Mouse (Mus musculus) gastrocnemius, postnatal 10 days (tissue): Measurements from ENCODE around the gene Chmp4b. TPM values are rescaled to one million over a fixed set of nuclear protein-coding genes. Genes with fewer than 3 reads are reported as not detected.

Experiments used
- DNase-seq: peaks from one replicate; pipeline ENCODE4 v3.0.0; 2021; ENCODE audit warnings: mixed read lengths
- long read RNA-seq, 2 experiments: library from polyadenylated mRNA; stranded (forward); transcript quantifications; one replicate each; pipeline ENCODE4 v2.0.0; 2021
- total RNA-seq, 2 experiments: library from RNA; stranded (reverse); gene quantifications; 2 replicates each; pipeline ENCODE4 v1.2.3; 2021

Gene Chmp4b
- total RNA-seq: 100 to 1,000 TPM; 104 to 110 TPM
- long read RNA-seq, experiment 1, partial matches to known transcripts: 0 of 4 reads
- long read RNA-seq, experiment 1, other reads (novel, unspliced or antisense): 4 of 4 reads
- long read RNA-seq, experiment 2, partial matches to known transcripts: 0 of 2 reads
- long read RNA-seq, experiment 2, other reads (novel, unspliced or antisense): 2 of 2 reads

DNA sequence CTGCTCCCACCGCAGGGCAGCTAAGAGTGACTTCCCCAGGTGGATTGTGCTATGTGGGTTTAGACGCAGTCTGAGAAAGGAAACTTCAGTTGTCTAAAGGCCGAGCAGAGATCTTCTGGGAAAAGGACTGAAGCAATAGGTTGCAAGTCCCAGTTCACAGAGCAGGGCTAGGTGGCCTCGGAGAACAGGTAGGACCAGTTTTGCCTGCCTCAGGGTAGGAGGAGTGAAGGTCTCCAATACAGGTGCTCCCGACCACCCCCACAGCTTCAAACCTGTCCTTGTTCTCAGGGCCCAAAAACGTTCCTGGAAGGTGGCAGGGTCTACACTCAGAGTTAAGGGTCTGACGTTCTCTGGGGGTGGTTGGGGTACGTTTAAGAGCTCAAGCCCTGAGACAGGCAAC, at the start of gene Chmp4b:
Chmp4b (plus strand) TSS at position 343 of the 400 bp plus-strand sequence.
- no peak for DNase-seq

DNA sequence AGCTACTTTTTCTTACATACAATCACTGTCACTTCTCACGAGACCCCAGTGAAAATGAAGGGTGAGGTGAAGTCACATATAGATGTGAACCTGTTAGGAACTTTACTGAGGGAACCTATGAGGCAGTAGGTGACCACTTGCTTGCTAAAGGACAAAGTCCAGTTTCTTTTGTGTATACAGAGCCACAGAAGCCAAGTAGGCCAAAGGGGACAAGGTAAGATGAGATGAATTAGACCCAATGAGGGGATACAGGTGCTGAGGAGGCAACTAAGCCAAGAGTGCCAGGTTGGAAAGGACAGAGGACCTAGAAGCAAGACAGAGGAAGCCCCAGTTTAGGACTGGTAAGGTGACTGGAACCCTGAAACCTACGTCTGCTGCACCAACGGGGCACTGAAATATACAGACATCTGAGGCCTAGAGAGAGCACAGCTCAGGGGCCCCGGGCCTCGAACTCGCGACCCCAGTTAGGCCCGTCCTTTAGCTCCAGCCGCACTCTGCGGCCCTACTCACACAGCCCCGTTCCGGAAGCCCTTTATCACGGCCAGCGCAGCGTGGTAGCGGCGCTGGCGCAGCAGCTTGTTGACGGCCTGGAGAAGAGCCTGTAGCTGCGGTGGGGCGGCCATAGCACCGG, 48.4 kb upstream of the Chmp4b start:
- DNase-seq: no peak

DNA sequence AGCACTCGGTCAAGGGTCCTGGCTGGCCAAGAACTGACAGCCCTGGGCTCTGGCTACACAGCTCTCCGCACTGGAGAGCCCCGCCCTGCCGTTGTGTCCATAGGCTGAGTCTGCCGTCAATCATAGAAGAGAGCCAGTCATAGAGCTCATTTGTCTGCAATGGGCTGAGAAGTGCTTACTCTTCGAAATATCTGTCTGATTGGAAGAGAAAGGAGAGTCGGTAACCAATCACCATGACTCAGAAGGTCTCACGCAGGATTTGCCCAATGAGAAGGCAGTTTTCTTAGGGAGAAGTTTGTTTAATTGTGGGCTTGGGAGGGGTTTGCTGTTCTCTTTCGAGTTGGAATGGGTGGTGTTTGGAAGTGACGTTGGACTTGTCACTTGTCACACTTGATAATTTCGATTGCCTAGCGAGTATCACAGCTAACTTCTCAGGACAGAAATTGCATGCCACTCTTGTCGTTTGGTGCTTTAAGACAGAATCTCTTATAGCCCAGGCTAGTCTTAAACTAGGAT, 47.8 kb upstream of the Chmp4b start, which contains the start of gene Pxmp4:
Pxmp4 (minus strand) TSS at position 71 of the 516 bp plus-strand sequence.
- peak; percentile 97 for DNase-seq

DNA sequence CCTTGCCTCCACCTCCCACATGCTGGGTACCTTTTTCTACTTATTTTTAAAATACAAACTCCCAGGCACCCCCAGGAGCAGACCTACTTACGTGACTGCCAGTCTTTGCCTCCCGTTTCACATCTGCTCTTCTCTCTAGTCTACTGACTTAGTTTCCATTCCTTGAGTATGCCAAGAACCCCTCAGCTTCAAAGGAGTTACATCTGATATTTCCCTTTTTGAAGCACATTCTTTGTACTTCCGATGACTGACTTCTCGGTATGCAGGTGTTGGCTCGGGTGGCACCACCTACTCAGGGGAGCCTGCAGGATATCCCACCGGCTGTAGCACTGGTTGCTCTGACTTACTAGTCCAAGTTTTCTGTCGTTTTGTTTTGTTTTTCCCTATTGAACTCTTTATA, 47.3 kb upstream of the Chmp4b start:
- DNase-seq: no peak

DNA sequence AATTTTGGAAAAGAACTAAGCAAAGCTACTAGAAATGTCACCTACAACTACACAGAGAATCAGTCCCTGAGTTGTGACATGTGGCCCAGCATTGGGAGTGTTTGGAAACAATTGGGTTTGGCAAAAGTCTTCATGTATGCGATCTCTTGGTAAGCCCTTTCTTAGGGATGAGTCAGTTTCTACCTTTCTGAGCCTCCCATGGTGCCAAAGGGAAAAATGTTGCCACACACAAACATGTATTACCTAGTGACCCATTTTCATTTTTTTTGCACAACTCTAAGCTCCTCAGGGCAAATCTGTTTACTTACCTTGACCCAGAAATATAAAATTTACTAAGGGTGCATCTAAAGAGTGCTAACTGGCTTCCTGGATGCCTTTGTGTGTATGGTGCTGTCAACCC, 44.5 kb upstream of the Chmp4b start:
- DNase-seq: no peak

DNA sequence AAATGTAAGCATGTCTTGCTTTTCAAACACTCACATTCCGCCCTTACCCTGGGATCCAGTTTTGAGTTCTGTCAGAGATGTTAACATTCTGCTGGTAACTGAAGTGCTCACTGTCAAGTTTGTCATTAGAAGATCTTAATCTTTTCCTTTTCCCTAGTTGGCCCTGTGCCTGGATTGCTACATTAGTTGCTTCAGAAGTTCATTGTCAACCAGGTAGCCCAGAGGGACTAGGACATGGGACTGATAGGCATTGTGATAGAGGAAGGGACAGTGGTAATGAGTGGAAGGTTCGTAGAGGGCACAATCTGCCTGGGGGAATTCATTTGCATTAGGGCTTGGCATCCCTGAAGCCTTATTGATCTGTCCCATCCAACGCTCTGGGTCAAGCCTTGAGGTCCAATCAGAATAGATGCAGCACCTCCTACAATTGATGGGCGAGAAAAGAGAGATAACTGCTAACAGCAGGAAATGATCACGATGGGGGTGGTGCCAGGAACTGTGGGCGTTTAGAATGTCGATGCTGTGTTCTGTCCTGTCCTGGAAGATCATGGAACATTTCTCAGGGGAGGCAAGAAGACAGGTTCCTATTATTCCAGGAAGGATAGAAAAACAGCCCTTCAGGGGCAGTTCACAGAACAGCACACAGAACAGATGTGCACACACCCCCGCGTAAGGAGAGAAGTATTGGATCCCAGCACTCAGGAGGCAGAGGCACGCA, 42.3 kb upstream of the Chmp4b start:
- DNase-seq: no peak

DNA sequence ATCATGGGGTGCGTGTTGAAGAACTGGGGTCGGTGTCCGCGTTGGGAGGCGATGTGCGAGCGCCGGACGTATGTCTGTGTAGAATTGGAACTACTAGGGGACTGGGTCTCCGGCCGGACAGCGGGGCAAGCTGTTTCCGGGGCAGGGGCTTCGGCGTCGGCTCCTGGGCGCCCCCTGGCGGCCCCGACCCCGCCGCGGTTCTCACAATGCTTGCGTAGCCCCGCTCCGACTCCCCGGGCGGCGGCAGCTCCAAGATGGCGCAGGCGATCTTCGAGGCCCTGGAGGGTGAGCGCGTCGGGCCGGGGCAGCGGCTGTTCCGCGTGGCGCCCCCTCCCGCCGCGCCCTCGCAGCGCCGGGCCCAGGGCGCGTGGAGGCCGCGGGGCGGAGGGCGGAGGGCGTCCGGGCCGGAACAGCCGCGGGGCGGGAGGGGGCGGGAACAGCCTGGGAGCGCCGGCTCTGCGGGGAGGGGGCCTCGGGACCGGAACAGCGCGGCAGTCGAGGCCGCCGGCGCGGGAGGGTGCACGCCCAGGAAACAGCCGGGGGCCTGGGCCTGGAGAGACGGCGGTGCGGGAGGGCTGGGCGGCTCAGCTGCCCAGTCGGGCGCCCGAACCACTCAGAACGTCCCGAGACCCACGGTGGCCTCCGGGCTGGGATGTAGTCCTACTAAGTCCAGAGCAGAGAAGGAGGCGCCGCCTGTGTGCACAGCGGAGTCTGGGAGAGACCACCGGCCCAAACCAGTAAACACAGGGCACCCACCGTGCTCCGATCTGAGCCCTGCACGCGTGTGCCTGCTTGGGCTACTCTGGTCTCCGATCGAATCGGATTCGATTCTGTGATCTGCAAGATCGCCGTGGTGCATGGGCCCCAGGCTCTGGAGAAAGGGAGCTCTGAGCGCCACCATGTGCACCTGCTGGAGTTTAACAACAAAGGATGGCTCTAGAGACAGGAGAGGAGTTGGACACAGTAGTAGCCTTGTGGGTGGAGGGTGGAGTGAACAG, 38.1 kb upstream of the Chmp4b start, which contains the start of the genes Zfp341 and 4930519P11Rik:
Zfp341 (plus strand) TSS at position 180 of the 998 bp plus-strand sequence.
4930519P11Rik (minus strand) TSS at position 320 of the 998 bp plus-strand sequence.
- DNase-seq: peak; percentile 89

DNA sequence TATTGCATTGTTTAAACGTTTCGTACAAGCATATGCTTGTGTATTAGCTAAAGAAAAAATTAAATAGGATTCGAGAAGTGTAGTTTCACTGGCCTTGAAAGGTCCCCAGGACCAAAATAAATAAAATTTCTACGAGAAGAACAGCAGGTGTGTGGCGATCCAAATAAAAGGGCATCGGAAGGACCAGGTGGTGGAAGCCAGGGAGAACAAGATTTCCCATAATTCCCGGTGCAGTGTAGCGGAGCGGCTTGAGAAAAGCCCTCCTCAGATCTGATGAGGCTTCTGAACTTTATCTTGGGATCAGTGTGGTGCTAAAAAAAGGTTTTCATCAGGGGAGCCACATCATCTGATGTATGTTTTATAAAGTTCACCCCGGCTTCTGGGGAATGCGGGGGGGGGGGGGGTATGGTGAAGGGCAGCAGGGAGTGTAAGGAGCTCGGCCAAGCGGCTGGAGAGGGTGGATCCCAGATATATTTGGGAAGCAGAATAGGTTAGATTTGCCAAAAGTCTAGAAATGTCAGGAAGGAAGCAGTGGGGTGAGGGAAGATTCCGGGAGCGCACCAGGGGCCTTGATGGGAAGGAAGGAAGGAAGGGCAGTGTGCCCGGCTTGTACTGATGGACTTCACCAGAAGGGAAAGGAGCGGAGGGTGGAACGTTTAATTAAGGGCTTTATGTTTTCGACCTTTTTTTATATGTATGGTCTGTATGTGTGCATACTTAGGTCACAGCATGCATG, 36.5 kb upstream of the Chmp4b start:
- DNase-seq: no peak

DNA sequence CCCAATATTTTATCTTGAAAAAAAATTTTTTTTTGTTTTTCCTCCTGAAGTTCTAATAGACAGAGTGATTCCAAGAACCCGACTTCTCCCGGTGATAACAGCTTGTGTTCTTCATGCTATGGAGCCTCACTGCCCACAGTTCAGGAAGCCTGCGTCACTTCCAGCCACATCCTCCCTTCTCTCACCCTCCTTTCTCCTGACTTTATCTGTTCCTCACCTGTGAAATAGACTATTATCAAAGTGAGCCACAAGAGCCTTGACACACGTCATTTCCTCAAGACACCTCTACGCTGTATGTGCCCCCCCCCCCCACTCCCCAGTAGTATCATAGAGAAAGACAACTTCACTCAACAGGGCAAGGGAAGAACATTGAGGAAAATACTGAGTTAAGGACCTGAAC, 35.8 kb upstream of the Chmp4b start:
- no peak for DNase-seq

DNA sequence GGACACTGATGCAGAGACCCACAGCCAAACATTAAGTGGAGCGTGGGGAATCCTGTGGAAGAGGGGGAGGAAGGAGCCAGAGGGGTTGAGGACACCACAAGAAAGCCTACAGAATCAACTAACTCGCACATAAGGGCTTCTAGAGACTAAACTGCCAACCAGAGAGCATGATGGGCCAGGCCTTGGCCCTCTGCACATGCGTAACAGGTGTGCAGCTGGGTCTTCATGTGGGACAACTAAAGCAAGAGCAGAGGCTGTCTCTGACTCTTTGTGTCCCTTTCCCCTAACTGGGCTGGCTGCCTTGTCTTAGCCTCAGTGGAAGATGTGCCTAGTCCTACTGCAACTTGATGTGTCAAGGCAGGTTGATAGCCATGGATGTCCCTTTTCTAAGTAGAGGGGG, 34.4 kb upstream of the Chmp4b start:
- no peak for DNase-seq

DNA sequence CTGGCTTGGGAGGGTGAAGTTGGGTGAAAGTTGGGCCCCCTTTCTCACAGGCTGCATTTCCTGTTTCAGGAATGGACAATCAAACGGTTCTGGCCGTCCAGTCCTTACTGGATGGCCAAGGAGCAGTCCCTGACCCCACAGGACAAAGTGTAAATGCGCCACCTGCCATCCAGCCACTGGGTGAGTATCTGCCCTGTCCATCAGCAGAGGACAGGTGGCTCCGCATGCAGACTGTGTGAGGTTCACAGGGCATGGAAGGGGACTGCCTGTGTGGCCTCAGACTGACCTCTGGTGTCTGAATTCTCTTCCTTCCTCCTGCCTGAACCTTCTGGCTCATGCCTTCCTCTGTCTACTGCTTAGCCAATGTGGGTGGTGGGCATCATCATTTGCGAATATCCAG, 29.8 kb upstream of the Chmp4b start:
- no peak for DNase-seq

DNA sequence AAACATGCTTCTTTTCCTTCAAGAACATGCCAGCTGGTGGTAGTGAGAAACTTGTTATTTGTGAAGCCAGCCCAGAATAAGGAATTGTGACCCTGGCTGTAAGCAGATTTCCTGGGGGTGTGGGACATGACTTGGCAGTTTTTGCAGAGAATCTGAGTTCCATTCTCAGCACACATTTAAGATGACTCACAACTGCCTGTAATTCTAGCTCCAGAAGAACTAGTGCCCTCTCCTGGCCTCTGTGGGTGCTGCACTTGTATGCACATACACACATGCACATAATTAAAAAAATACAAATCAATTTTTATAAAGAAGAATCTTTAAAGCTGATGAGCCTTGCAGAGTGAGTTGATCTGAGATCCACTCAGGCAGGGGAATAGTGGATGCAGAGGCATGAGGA, 27.4 kb upstream of the Chmp4b start:
- DNase-seq: no peak

DNA sequence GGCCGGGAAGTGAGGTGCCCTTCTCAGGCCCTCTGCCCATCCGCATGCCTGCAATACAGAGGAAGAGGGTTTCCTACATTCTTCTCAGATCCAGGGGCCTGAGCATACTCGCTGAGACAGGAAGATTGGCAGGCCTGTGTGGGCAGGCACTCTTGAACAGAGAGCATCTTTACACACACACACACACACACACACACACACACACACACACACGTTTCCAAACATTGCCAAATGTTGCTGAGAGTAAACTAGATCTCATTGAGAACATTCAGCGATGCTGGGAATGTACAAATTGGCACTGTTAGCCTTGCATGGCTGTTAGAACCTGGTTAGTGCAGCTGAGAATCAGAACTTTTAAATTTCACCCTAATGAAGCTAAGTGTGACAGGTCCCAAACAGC, 21.0 kb upstream of the Chmp4b start:
- no peak for DNase-seq

DNA sequence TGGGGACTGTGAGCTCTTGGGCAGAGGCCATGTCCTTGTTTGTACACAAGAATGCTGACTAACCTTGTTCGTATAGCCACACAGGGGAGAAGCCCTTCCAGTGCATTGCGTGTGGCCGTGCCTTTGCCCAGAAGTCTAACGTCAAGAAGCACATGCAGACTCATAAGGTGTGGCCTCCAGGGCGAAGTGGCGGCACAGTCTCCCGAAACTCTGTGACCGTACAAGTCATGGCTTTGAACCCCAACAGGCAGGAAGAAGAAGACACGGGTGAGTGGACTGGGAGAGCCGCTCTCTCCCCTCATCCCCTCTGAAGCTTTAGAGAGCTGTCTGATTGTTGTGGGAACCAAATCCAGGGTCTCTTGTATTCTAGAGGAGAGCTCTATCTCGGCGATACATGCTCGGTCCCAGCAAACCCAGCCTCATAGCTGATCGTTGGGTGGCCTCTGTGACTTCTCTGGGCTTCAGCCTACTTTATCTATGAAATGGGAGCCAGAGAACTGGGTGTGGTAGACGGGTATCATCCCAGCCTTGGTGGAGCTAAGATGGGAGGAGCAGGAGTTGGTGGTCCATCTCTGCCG, 19.2 kb upstream of the Chmp4b start:
- no peak for DNase-seq

DNA sequence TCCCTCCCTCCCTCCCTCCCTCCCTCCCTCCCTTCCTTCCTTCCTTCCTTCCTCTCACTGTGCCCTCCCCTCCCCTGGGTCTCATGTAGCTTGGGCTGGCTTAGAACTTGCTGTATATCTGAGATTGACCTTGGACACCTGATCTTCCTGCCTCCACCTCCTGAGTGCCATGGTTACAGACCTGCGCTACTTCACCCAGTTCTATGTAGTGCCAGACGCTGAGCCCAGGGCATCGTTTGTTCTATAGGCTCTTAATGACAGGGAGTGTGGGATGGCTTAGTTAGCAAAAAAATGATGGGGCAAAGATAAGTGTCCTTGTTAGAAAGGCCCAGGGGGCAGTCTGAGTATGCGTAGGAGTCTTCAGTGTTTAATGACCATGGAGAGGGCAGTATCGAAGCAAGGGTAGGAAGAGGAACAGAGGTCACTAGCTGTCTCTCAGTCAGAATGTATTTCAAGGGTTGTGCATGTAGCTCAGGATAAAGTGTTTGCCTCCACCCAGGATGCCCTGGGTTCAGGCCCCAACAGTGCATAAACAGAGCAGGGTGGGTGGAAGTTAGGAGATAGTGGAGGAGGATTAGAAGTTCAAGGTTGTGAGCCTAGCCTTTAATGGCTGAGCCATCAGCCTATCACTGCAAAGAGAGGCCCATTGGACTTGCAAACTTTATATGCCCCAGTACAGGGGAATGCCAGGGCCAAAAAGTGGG, 18.3 kb upstream of the Chmp4b start:
- no peak for DNase-seq

DNA sequence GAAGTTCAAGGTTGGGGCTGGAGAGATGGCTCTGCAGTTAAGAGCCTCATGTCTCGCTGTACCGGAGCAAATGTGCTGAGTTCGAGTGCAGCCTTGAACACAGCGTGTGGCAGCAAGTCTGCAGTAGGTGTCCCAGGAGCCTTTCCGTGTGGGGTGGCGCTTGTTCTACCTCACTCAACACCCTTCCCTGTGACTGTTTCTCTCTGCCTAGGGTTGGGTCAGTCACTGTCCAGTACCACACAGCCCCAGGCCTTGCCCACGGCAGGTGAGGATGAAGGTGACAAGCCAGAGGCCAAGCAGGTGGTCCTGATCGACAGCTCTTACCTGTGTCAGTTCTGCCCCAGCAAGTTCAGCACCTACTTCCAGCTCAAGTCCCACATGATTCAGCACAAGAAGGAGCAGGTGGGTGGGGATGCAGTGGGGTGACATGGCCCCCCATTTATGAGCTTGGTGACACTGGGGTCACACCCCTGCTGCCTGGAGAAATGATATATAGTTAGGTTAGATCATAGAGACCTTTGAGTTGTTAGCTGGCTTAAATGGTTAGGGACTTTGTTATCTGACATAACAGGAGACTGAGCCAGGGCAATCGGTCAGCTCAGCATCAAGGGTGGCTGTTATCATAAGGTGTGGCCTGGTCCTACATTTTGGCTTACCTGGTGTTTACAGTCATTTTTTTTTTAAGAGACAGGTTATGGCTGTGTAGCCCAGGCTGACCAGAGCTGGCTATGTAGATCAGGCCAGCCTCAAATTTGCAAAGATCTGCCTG, 17.4 kb upstream of the Chmp4b start:
- DNase-seq: no peak

DNA sequence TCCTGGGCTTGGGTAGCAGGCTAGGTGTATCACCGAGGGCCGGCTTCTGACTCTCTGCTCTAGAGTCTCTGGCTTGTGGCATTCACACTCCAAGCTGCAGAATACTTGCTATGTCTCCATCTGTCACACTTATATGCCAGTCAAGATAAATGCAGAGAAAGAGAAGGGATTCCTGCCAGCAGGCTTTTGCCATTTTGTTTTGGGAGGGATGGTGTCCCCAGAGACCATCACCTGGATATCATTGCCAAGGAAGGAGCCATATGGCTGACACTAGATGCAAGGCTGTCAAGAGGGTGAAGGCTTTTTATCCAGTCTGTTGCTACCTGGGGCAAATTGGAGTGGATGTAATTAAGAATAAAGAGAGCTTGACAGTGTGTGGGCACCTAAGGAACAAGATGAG, 15.7 kb upstream of the Chmp4b start:
- DNase-seq: no peak

DNA sequence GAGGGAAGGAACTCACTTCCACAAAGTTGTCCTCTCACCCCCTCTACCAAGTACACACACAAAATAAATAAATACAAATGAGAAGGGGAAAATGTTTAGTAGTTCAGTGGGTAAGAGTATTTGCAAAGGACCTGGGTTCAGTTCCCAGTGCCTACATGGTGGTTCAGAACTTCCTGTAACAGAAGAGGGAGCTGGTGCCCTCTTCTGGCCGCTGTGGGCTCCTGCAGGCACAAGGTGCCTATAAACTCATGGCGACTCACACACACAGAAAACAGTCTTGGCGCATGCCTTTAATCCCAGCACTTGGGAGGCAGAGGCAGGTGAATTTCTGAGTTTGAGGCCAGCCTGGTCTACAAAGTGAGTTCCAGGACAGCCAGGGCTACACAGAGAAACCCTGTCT, 13.0 kb upstream of the Chmp4b start:
- DNase-seq: no peak

DNA sequence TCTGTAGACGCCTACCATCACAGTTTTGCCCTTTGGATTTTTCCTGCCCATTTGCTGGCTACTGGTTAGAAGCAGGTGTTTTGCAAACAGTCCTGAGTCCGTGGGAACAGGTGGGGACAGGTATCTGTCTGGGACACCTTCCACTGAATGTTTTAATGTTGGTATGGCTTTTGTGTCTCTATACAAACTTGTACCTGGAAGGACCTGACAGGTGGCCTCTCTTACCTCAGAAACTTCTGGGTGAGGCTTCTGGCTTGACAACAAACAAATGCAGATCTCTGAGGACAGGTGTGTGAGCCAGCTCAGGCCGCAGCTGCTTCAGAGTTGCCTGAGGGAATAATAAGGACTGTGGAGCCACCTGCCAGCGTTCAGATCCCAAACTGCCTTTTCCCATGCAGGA, 12.4 kb upstream of the Chmp4b start:
- no peak for DNase-seq
